Mouse (Mus musculus) small intestine, adult 2 months (tissue): ENCODE results near the gene Sbf2. TPM values are rescaled to one million over a fixed set of nuclear protein-coding genes. Genes with fewer than 3 reads are reported as not detected.

ENCODE experiments used
- H3K27ac ChIP-seq: fragments of 200-500 bp; 2 replicates; pipeline ENCODE4 v1.5.1; 2012; ENCODE audit warnings: low read depth, low read length, control low read depth, inconsistent platforms; ENCODE audit not compliant: insufficient read depth
- H3K27me3 ChIP-seq: fragments of 200-500 bp; 2 replicates; pipeline ENCODE4 v1.6.1; 2012; ENCODE audit warnings: mild to moderate bottlenecking, moderate library complexity, low read length, inconsistent platforms; ENCODE audit not compliant: control insufficient read depth, insufficient read depth
- H3K36me3 ChIP-seq: fragments of 200-500 bp; 2 replicates; pipeline ENCODE4 v1.6.1; 2012; ENCODE audit warnings: mild to moderate bottlenecking, low read length, control low read depth, inconsistent platforms; ENCODE audit not compliant: control insufficient read depth, insufficient read depth
- H3K4me1 ChIP-seq: fragments of 200-500 bp; 2 replicates; pipeline ENCODE4 v1.6.1; 2012; ENCODE audit warnings: low read length, inconsistent platforms, mixed read lengths; ENCODE audit not compliant: control insufficient read depth, insufficient read depth, insufficient read length
- H3K4me3 ChIP-seq: fragments of 200-500 bp; 2 replicates; pipeline ENCODE4 v1.5.1; 2012; ENCODE audit warnings: low read depth, mild to moderate bottlenecking, control low read depth, inconsistent platforms, low read length, moderate library complexity
- CTCF ChIP-seq: fragments of 200-500 bp; IDR thresholded peaks from 2 replicates; pipeline ENCODE4 v1.5.1; 2012; ENCODE audit warnings: low read depth, mild to moderate bottlenecking, control low read depth, inconsistent platforms, low read length, moderate library complexity, mixed read lengths; ENCODE audit not compliant: insufficient replicate concordance, insufficient read length; ENCODE audit errors: extremely low read depth
- POLR2A ChIP-seq: fragments of 200-500 bp; IDR thresholded peaks from 2 replicates; pipeline ENCODE4 v1.6.1; 2012; ENCODE audit warnings: low read depth, mild to moderate bottlenecking, control low read depth, inconsistent platforms, low read length, moderate library complexity
- WGBS: fragments of 180-500 bp; shearing (Covaris S2); methylation state at CpG from one replicate; pipeline ENCODE4 v1.1.7; 2018; 5-methylcytosine and 5-hydroxymethylcytosine counted together
- polyA plus RNA-seq: library from polyadenylated mRNA; depleted of rRNA; stranded (reverse); fragments of >200 nt; gene quantifications from 2 replicates; pipeline ENCODE4 v1.2.3, GENCODE M21; 2012

Gene Sbf2
- polyA plus RNA-seq, 1 experiment = 13.7 TPM

GRCm38 (mm10) chr7:110321106-110321505, 293.6 kb downstream of the Sbf2 start:
- WGBS = 89% methylated on average over 5 of the region's 5 CpGs

GRCm38 (mm10) chr7:110318971-110319519, 295.7 kb downstream of the Sbf2 start:
- WGBS = 66% methylated on average over 6 of the region's 6 CpGs
- Histone ChIP-seq H3K36me3 (peaks cover 29% of the 10 kb centered on the region), H3K4me1 (no peaks in the 10 kb centered on the region), H3K27me3 (no peaks in the 10 kb centered on the region), H3K27ac (no peak overlapping the region), H3K4me3 (no peak overlapping the region)
- TF ChIP-seq POLR2A (no peak), CTCF (no peak)

More at GRCm38 (mm10) chr7:110321106-110321505, 293.6 kb downstream of the Sbf2 start:
- Histone ChIP-seq H3K4me3 (no peak overlapping the region), H3K27me3 (no peaks in the 10 kb centered on the region), H3K36me3 (peaks cover 31% of the 10 kb centered on the region), H3K27ac (no peak overlapping the region), H3K4me1 (no peaks in the 10 kb centered on the region)
- TF ChIP-seq CTCF (no peak), POLR2A (no peak)

DNA sequence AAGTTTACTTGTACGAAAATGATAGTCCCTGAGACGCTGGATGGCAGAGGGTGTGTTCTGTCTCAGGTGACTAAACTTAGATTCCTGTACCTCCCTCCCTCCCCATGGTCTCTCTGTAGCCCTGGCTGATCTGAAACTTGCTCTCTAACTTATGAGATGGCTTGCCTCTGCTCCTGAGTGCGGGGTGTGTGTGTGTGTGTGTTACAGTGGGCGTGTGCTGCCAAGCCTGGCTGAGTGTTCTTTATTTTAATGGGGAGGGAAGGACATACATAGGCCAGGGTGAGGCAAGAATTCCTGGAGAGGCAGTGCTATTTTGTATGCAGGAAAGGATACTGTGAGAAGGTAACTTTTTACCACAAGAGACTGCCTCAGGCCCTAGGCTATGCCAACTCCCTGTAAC, 297.3 kb downstream of the Sbf2 start:
- Histone ChIP-seq H3K27me3 (no peaks in the 10 kb centered on the region), H3K36me3 (peaks cover 33% of the 10 kb centered on the region), H3K4me3 (no peak overlapping the region), H3K27ac (no peak overlapping the region), H3K4me1 (no peaks in the 10 kb centered on the region)
- TF ChIP-seq CTCF (no peak), POLR2A (no peak)
- WGBS = 91% methylated on average over 4 of the region's 4 CpGs

DNA sequence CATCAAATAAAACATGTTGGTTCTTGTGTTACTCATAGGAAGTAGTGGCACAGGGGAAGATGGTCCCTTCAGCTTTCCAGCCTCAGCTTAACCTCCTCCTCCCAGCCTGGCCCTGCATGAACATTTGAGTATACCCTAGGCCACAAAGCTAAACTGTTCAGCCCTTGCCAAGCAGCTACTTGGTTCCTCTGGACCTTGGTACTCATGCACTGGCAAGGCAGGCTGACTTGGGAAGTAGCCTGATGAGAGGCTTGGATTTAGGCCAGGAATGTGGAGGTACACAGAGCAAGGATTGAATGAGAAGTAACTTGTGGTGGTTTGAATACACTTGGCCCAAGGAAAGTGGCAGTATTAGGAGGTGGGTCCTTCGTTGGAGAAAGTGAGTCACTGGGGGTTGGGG, 299.4 kb downstream of the Sbf2 start:
- H3K4me1 ChIP-seq = no peaks in the 10 kb centered on the region

DNA sequence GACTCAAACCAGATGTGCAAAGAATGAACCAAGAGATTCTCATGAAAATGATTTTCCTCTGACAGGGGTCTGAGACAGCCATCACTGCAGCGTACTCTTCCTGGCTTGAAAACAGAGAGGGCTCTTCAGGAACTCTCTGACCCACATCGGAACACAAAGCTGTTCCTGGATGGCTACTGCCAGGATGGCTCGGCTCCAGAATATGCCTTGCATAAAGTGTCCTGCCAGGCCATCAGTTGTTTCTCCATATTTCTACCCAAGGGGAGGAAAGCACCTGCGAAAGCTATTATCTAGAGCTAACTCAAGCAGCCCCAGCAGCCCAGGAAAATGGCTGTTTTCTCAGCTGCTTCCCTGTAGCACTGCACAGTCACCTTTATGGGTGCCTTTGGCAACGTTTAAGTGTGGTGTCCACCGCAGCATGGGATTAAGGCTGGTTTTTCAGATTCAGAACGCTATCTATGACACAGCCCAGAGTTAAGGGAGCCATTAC, 300.3 kb downstream of the Sbf2 start:
- no peak for TF ChIP-seq POLR2A
- no peak for TF ChIP-seq CTCF
- H3K4me3 ChIP-seq = no peak overlapping the region
- H3K27me3 ChIP-seq = no peaks in the 10 kb centered on the region
- peaks cover 38% of the 10 kb centered on the region for H3K36me3 ChIP-seq
- H3K4me1 ChIP-seq = no peaks in the 10 kb centered on the region
- H3K27ac ChIP-seq = no peak overlapping the region
- WGBS = 91% methylated on average over 7 of the region's 7 CpGs

More for the DNA sequence above, 299.4 kb downstream of the Sbf2 start:
- TF ChIP-seq CTCF (no peak), POLR2A (no peak)
- Histone ChIP-seq H3K4me3 (no peak overlapping the region), H3K27ac (no peak overlapping the region), H3K36me3 (peaks cover 39% of the 10 kb centered on the region), H3K27me3 (no peaks in the 10 kb centered on the region)
- 100% methylated on average over 1 of the region's 1 CpGs for WGBS

DNA sequence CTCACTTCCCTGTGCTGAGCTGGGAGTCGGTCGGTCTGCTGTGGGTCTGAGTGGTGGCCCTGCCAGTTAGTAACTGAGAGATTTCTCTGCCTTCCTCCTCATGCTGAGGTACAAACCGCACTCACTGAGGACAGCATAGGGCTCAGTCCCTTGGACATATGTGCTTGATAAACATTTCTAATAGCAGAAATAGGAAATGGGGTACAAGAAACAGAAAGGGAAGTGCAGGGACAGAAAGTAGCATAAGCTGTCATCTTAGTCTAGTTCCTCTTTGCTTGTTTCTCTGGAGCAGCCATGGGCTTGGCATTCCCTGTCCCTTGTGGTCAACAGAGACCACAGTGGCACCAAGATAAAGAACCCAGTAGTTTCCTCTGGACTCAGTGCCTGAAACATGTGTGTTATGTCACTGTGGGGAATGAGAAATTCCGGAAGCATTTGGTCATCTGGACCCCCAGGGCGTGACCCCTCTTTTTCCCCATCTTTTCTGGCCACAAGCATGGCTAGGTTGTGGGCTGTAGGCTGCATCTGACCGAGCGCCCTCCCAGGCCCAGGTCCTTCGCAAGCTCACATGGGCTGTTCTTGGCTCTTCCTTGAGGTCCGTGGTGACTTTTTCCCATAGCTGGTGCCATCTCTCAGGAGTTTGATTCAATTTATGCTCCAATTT, 301.2 kb downstream of the Sbf2 start:
- peaks cover 41% of the 10 kb centered on the region for H3K36me3 ChIP-seq
- H3K4me1 ChIP-seq = no peaks in the 10 kb centered on the region
- H3K27me3 ChIP-seq = no peaks in the 10 kb centered on the region
- 84% methylated on average over 9 of the region's 9 CpGs for WGBS
- no peak for TF ChIP-seq CTCF
- no peak for TF ChIP-seq POLR2A
- H3K4me3 ChIP-seq = no peak overlapping the region
- no peak overlapping the region for H3K27ac ChIP-seq

DNA sequence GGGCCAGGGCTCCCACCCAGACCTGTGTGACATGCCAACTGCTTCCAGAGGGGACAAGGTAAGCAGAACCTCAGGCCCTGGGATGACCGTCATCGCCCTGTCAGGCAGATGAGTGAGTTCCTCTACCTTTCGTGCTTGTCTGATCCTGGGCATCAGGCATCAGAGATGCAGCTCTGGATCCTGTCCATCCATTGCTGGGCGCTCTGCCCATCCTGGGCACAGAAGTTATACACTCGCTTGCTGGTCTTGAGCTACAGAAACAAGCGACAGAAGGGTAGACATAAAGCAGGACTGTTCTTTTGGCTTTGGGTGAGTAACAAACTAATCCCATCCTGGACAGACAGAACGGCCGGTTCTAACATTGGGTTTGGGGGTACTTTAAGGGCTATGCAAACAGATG, 305.5 kb downstream of the Sbf2 start:
- no peak overlapping the region for H3K4me3 ChIP-seq
- peaks cover 4% of the 10 kb centered on the region; the same call in 1 of the 2 replicates for H3K4me1 ChIP-seq
- H3K27ac ChIP-seq = no peak overlapping the region
- no peaks in the 10 kb centered on the region for H3K27me3 ChIP-seq
- TF ChIP-seq CTCF (no peak), POLR2A (no peak)
- H3K36me3 ChIP-seq = peaks cover 33% of the 10 kb centered on the region
- WGBS = 92% methylated on average over 8 of the region's 8 CpGs
